Mouse (Mus musculus): Measurements from ENCODE around the gene Cela3a. TPM values are rescaled to one million over a fixed set of nuclear protein-coding genes. Genes with fewer than 3 reads are reported as not detected.
"Not testable (repeated sequence)": the region's sequence is repeated elsewhere in the genome, so short reads cannot be mapped to it uniquely, and the experiment has no call there.

The Cela3a gene
- polyA plus RNA-seq, 1 experiment from 2014 or later, result not detected

GRCm38 (mm10) chr4:137432700-137433550 is 23.3 kb upstream of the Cela3a start:
- H3K4me1 ChIP-seq (ENCODE audit: control insufficient read depth, insufficient read depth, low read length); ATAC-seq (ENCODE audit: low FRiP score, low TSS enrichment); H3K9ac ChIP-seq (replicated peaks; ENCODE audit: low read length); H3K9me3 ChIP-seq (ENCODE audit: control insufficient read depth, low read length); H3K27ac ChIP-seq (replicated peaks; ENCODE audit: low read depth, low read length); DNase-seq; H3K4me3 ChIP-seq (replicated peaks; ENCODE audit: low read depth, low read length); H3K27me3 ChIP-seq (ENCODE audit: control insufficient read depth, insufficient read depth, low read length); H3K4me2 ChIP-seq (ENCODE audit: low read length); H3K36me3 ChIP-seq (ENCODE audit: control insufficient read depth, insufficient read depth, low read length): not testable (repeated sequence)
- 83% methylated on average over 10 of the region's 10 CpGs for WGBS

DNA sequence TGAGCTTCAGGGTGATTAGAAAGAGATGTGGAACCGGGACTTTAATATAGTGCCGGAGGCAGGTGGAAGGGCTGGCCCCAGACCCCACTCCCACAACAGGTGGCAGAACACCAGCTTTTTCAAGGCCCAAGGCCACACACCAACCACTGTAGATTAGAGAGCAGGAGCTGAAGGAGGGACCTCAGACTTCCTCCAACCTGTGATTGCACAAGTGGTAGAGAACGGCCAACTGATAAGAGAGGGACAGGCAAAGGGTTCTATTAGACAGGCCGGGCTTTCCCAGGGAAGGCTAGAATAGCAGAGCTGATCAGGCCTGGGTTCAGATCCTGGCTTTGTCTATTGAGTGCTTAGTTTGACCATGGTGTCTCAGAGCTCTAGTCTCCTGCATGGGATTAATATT is 20.9 kb upstream of the Cela3a start, which contains the start of gene Cela3b:
TSS of gene Cela3b (minus strand) at position 39 of the 400 bp plus-strand sequence.
- no peaks in the 10 kb centered on the region for H3K9me3 ChIP-seq (ENCODE audit: control insufficient read depth, low read length)
- no peak for DNase-seq
- no peak within 1 kb of the TSS for H3K27ac ChIP-seq (replicated peaks; ENCODE audit: low read depth, low read length)
- H3K36me3 ChIP-seq (ENCODE audit: control insufficient read depth, insufficient read depth, low read length), result no peaks in the 10 kb centered on the region
- no peak for ATAC-seq (ENCODE audit: low FRiP score, low TSS enrichment)
- H3K4me2 ChIP-seq (ENCODE audit: low read length), result no peak within 1 kb of the TSS
- no peak within 1 kb of the TSS for H3K4me3 ChIP-seq (replicated peaks; ENCODE audit: low read depth, low read length)
- H3K27me3 ChIP-seq (ENCODE audit: control insufficient read depth, insufficient read depth, low read length), result no peaks in the 10 kb centered on the region
- no peaks in the 10 kb centered on the region for H3K4me1 ChIP-seq (ENCODE audit: control insufficient read depth, insufficient read depth, low read length)
- H3K9ac ChIP-seq (replicated peaks; ENCODE audit: low read length), result no peak within 1 kb of the TSS
- 97% methylated on average over 4 of the region's 4 CpGs for WGBS

DNA sequence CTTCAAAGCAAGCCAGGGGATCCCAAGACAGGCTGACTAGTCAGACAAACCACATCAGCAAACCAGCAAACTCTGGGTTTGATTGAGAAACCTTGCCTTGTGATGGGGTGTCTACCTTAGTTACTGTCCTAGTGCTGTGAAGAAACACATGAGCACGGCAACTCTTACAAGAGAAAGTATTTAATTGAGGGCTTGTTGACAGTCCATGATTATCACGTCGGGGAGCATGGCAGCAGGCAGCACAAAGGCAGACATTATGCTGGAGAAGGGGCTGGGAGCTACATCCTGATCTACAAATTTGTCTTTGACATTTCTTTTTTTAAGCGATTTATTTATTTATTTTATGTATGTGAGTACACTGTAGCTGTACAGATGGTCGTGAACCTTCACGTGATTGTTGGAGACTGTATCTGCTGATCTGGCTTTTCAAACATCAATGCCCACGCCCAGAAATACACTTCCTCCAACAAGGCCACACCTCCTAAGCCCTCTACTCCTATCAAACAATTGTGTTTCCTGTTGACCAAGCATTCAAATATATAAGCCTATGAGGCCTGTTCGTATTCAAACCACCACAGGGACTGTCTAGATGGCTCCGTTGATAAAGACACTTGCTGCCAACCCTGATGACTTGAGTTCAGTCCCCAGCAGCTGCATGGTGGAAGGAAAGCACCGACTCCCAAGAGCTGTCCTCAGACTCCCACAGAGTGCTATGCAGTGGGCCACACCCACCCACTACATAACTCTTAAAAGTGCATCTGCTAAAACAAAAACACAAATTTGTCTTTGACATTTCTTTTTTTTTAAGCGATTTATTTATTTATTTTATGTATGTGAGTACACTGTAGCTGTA is 8.3 kb upstream of the Cela3a start:
- ATAC-seq (ENCODE audit: low FRiP score, low TSS enrichment), result no peak
- no peak overlapping the region for H3K4me2 ChIP-seq (ENCODE audit: low read length)

DNA sequence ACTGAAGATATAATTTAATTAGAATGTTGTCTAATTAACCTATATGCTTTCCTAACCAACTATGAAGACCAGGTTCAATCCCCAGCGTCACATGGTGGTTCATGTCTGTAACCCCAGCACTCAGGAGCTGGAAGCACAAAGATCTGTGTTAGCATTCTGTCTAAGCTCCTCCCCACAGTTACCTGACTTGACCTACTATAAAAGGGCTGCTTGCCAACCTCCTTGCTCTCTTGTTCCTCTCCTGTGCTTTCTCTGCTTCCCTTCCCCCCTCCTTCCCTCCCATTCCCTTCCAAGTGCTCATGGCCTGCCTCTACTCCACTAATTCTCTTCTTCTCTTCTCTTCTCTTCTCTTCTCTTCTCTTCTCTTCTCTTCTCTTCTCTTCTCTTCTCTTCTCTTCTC is 5.3 kb upstream of the Cela3a start:
- DNase-seq (no peak), ATAC-seq (ENCODE audit: low FRiP score, low TSS enrichment) (no peak)
- Histone ChIP-seq H3K9ac (replicated peaks; ENCODE audit: low read length) (no peak overlapping the region), H3K27ac (replicated peaks; ENCODE audit: low read depth, low read length) (no peak overlapping the region), H3K4me2 (ENCODE audit: low read length) (no peak overlapping the region), H3K36me3 (ENCODE audit: control insufficient read depth, insufficient read depth, low read length) (no peaks in the 10 kb centered on the region), H3K4me3 (replicated peaks; ENCODE audit: low read depth, low read length) (no peak overlapping the region), H3K4me1 (ENCODE audit: control insufficient read depth, insufficient read depth, low read length) (no peaks in the 10 kb centered on the region), H3K27me3 (ENCODE audit: control insufficient read depth, insufficient read depth, low read length) (no peaks in the 10 kb centered on the region), H3K9me3 (ENCODE audit: control insufficient read depth, low read length) (no peaks in the 10 kb centered on the region)
- 65% methylated on average over 1 of the region's 1 CpGs for WGBS

More for the DNA sequence above, 8.3 kb upstream of the Cela3a start:
- 76% methylated on average over 11 of the region's 11 CpGs for WGBS
- Histone ChIP-seq H3K4me1 (ENCODE audit: control insufficient read depth, insufficient read depth, low read length) (no peaks in the 10 kb centered on the region), H3K9ac (replicated peaks; ENCODE audit: low read length) (no peak overlapping the region), H3K27me3 (ENCODE audit: control insufficient read depth, insufficient read depth, low read length) (no peaks in the 10 kb centered on the region), H3K9me3 (ENCODE audit: control insufficient read depth, low read length) (no peaks in the 10 kb centered on the region), H3K27ac (replicated peaks; ENCODE audit: low read depth, low read length) (no peak overlapping the region), H3K36me3 (ENCODE audit: control insufficient read depth, insufficient read depth, low read length) (no peaks in the 10 kb centered on the region), H3K4me3 (replicated peaks; ENCODE audit: low read depth, low read length) (no peak overlapping the region)
- DNase-seq, result no peak

- not testable (repeated sequence) for H3K36me3 ChIP-seq (ENCODE audit: control insufficient read depth, insufficient read depth, low read length); H3K9me3 ChIP-seq (ENCODE audit: control insufficient read depth, low read length); H3K4me1 ChIP-seq (ENCODE audit: control insufficient read depth, insufficient read depth, low read length); H3K4me2 ChIP-seq (ENCODE audit: low read length); DNase-seq; H3K9ac ChIP-seq (replicated peaks; ENCODE audit: low read length); H3K27me3 ChIP-seq (ENCODE audit: control insufficient read depth, insufficient read depth, low read length); ATAC-seq (ENCODE audit: low FRiP score, low TSS enrichment); H3K4me3 ChIP-seq (replicated peaks; ENCODE audit: low read depth, low read length); H3K27ac ChIP-seq (replicated peaks; ENCODE audit: low read depth, low read length)
- WGBS, result 92% methylated on average over 7 of the region's 7 CpGs
Observed at GRCm38 (mm10) chr4:137412185-137412709, 2.7 kb upstream of the Cela3a start.

DNA sequence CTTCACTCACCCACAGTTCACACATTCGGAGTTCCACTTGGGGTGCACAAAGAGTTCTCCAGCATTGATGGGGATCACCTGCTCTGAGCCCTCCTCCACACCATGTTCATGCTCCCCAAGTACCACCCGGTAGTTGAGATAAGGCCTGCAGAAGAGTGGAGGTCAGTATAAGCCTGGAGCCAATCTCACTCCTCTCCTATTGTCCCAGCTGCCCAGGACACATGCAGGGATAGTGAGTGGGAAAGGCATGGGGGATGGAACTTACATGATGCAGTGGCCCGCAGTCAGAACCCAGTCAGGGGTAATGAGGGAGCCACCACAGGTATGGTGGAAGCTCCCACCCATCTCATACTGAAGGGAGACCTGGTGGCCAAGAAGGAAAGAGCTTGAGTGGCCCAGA is 4.0 kb downstream of the Cela3a start:
- ATAC-seq (ENCODE audit: low FRiP score, low TSS enrichment), result no peak

DNA sequence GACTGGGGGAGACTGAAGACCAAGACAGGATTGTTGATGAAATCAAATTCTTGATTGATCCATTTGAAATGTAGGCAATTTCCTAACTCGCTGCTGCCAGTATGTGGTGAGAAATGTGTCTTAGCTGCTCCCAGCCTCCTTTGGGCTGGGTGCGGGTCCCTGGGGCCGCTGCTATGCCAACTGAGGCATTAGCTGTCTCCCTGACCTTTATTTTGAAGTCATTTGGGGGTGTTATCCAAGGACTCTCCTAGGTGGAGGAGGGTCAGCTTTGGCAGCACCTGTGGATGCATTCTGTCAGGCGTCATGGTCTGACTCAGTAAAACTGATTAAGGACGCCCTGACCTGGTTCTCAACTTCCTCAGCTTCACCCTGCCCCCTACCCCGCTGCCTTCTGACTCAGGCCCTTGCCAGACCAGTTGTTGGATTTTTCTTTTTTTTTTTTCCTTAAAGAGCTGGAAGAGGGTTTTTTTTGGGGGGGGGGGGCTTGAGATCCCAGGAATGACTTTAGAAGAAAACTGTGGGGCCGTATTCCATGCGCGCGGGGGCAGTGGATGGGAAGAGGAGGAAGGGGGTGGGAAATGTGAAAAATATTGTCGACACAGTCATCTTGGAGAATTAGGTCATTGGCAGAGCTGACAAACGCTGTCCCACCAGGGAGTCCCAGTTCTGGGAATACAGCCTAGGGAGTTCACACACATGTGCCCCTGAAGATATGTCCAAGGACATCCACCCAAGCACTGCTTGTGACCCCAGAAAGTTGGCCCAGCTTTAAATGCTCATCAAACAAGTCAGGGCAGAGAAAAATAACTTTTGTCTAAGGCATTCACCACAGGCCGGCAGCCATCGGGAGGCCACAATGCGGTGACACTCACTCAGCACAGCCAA is 12.7 kb downstream of the Cela3a start:
- Histone ChIP-seq H3K36me3 (ENCODE audit: control insufficient read depth, insufficient read depth, low read length) (no peaks in the 10 kb centered on the region), H3K9ac (replicated peaks; ENCODE audit: low read length) (no peak overlapping the region), H3K9me3 (ENCODE audit: control insufficient read depth, low read length) (no peaks in the 10 kb centered on the region), H3K4me1 (ENCODE audit: control insufficient read depth, insufficient read depth, low read length) (no peaks in the 10 kb centered on the region), H3K4me2 (ENCODE audit: low read length) (no peak overlapping the region), H3K27me3 (ENCODE audit: control insufficient read depth, insufficient read depth, low read length) (no peaks in the 10 kb centered on the region), H3K4me3 (replicated peaks; ENCODE audit: low read depth, low read length) (no peak overlapping the region), H3K27ac (replicated peaks; ENCODE audit: low read depth, low read length) (no peak overlapping the region)
- DNase-seq (no peak), ATAC-seq (ENCODE audit: low FRiP score, low TSS enrichment) (no peak)
- WGBS, result 80% methylated on average over 15 of the region's 15 CpGs

More for the DNA sequence above, 4.0 kb downstream of the Cela3a start:
- no peak overlapping the region for H3K4me3 ChIP-seq (replicated peaks; ENCODE audit: low read depth, low read length)
- no peak for DNase-seq
- no peaks in the 10 kb centered on the region for H3K36me3 ChIP-seq (ENCODE audit: control insufficient read depth, insufficient read depth, low read length)
- no peak overlapping the region for H3K27ac ChIP-seq (replicated peaks; ENCODE audit: low read depth, low read length)
- 94% methylated on average over 3 of the region's 3 CpGs for WGBS
- no peak overlapping the region for H3K9ac ChIP-seq (replicated peaks; ENCODE audit: low read length)
- no peaks in the 10 kb centered on the region for H3K4me1 ChIP-seq (ENCODE audit: control insufficient read depth, insufficient read depth, low read length)
- H3K9me3 ChIP-seq (ENCODE audit: control insufficient read depth, low read length), result no peaks in the 10 kb centered on the region
- no peaks in the 10 kb centered on the region for H3K27me3 ChIP-seq (ENCODE audit: control insufficient read depth, insufficient read depth, low read length)
- H3K4me2 ChIP-seq (ENCODE audit: low read length), result no peak overlapping the region
